Mouse (Mus musculus): ENCODE results near the gene Hoxb2. TPM values are rescaled to one million over a fixed set of nuclear protein-coding genes. Genes with fewer than 3 reads are reported as not detected.

Gene Hoxb2
- polyA plus RNA-seq, 1 experiment = not detected

DNA sequence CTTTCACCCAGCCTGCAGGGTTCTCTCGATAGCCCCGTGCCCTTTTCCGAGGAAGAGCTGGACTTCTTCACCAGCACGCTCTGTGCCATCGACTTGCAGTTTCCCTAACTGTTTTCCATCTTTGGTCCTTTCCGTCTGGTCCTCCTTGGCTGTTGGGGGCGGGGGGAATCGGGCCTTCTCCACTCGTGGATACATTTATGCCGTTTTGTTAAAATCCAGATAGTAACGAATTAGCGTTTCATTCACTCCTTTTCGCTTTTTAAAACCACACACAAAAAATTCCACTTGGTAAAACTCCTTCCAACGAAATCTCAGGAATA lies 3.2 kb downstream of the Hoxb2 start:
- TF ChIP-seq CEBPB (IDR thresholded peaks at IDR 0.05; ENCODE audit: low read depth) = no peak
- no peaks in the 10 kb centered on the region for H3K36me3 ChIP-seq (ENCODE audit: control insufficient read depth, insufficient read depth)

DNA sequence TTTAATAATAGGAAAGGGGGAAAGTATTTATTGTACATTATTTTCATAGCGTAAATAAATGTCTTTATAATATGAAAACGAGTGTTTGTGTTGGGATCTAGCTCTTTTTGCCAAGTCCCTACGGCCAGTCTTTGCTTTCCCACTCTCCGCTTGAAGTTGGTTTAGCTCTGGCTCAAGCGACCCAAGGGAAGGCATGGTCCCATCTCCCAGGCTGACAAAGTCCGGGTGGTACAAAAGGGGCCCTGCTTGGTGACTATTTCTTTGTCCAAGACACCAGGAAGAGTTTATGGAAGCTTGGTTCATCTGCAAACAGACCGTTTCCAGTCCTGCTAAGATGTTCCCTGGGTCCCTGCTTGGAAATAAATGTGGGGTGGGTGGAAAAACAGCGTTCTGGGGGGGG lies 3.6 kb downstream of the Hoxb2 start:
- Histone ChIP-seq H3ac (ENCODE audit: control insufficient read depth, insufficient read length, low read depth) (no peak overlapping the region), H3K4me3 (ENCODE audit: insufficient read depth, poor library complexity, severe bottlenecking) (no peak overlapping the region), H3K79me2 (ENCODE audit: control insufficient read depth, insufficient read depth) (no peaks in the 10 kb centered on the region), H3K79me3 (ENCODE audit: low read depth) (no peaks in the 10 kb centered on the region), H3K27me3 (ENCODE audit: control insufficient read depth, insufficient read depth, insufficient read length) (peaks cover 56% of the 10 kb centered on the region), H3K36me3 (ENCODE audit: control insufficient read depth, insufficient read depth) (no peaks in the 10 kb centered on the region)
- no peak for TF ChIP-seq MAX (IDR thresholded peaks at IDR 0.05)
- TF ChIP-seq CTCF (IDR thresholded peaks at IDR 0.05; ENCODE audit: control insufficient read depth, insufficient read depth, insufficient read length) = no peak
- TF ChIP-seq CEBPB (IDR thresholded peaks at IDR 0.05; ENCODE audit: low read depth) = no peak
- TF ChIP-seq MYOD1 (IDR thresholded peaks at IDR 0.05; ENCODE audit: control insufficient read depth, insufficient read length, low read depth) = no peak
- no peak for TF ChIP-seq MYOG (IDR thresholded peaks at IDR 0.05; ENCODE audit: control insufficient read depth, extremely low read depth, insufficient read length)
- TF ChIP-seq USF1 (IDR thresholded peaks at IDR 0.05; ENCODE audit: low read depth) = no peak
- TF ChIP-seq FOSL1 (IDR thresholded peaks at IDR 0.05; ENCODE audit: insufficient read depth, low read length, poor library complexity, severe bottlenecking) = no peak

More for the DNA sequence above, 3.2 kb downstream of the Hoxb2 start:
- Histone ChIP-seq H3K79me2 (ENCODE audit: control insufficient read depth, insufficient read depth) (no peaks in the 10 kb centered on the region), H3K79me3 (ENCODE audit: low read depth) (no peaks in the 10 kb centered on the region), H3ac (ENCODE audit: control insufficient read depth, insufficient read length, low read depth) (no peak overlapping the region), H3K4me3 (ENCODE audit: insufficient read depth, poor library complexity, severe bottlenecking) (no peak overlapping the region), H3K27me3 (ENCODE audit: control insufficient read depth, insufficient read depth, insufficient read length) (peaks cover 57% of the 10 kb centered on the region)

DNA sequence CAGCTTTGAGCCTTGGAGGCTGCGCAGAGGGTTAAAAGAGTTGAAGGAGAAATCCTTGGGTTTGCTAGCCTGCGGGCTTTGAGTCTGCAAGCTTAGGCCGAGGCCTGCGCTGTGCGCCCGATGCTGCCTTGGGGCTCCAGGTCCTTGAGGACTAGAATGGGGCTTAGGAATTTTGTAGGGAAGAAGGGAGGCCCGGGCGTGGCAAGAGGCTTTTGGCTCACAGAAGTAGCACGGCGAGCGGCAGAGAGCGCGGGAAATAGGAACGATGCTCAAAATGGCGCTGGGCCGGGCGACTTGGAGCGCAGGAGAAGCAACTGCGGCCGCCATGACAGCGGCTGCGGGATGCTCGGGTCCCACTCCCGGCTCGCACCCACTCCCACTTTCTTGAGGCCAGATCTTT lies 4.1 kb downstream of the Hoxb2 start:
- Histone ChIP-seq H3K79me2 (ENCODE audit: control insufficient read depth, insufficient read depth) (no peaks in the 10 kb centered on the region), H3K27me3 (ENCODE audit: control insufficient read depth, insufficient read depth, insufficient read length) (peaks cover 56% of the 10 kb centered on the region), H3ac (ENCODE audit: control insufficient read depth, insufficient read length, low read depth) (no peak overlapping the region), H3K79me3 (ENCODE audit: low read depth) (no peaks in the 10 kb centered on the region), H3K36me3 (ENCODE audit: control insufficient read depth, insufficient read depth) (no peaks in the 10 kb centered on the region), H3K4me3 (ENCODE audit: insufficient read depth, poor library complexity, severe bottlenecking) (no peak overlapping the region)
- TF ChIP-seq MYOD1 (IDR thresholded peaks at IDR 0.05; ENCODE audit: control insufficient read depth, insufficient read length, low read depth) = no peak
- no peak for TF ChIP-seq USF1 (IDR thresholded peaks at IDR 0.05; ENCODE audit: low read depth)
- no peak for TF ChIP-seq CTCF (IDR thresholded peaks at IDR 0.05; ENCODE audit: control insufficient read depth, insufficient read depth, insufficient read length)
- no peak for TF ChIP-seq MAX (IDR thresholded peaks at IDR 0.05)
- no peak for TF ChIP-seq CEBPB (IDR thresholded peaks at IDR 0.05; ENCODE audit: low read depth)
- TF ChIP-seq FOSL1 (IDR thresholded peaks at IDR 0.05; ENCODE audit: insufficient read depth, low read length, poor library complexity, severe bottlenecking) = no peak
- TF ChIP-seq MYOG (IDR thresholded peaks at IDR 0.05; ENCODE audit: control insufficient read depth, extremely low read depth, insufficient read length) = no peak

DNA sequence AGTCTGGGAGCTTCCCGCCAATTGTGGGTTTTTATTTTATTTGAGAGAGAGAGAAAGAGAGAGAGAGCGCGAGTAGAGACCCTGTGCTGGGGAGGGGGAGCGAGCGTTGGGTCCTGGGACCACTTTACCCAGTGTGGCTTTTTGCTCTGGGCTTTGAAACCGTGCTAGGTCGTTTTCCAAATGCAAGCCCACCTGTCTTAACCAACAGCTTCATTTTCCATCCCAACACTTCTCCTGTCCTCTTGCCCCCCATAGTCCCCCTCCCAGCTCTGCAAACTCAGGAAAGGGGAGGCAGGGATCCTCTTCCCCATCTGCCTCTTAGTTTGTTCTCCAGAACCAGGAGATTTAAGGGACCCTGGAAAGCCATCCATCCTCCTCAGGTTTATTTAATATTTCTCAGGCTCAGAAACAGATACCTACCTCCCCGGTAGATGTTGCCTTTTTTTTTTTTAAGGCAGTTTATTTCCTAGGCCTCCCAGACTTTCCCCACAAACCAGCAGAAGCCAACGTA lies 4.5 kb downstream of the Hoxb2 start:
- H3K27me3 ChIP-seq (ENCODE audit: control insufficient read depth, insufficient read depth, insufficient read length) = peaks cover 53% of the 10 kb centered on the region

DNA sequence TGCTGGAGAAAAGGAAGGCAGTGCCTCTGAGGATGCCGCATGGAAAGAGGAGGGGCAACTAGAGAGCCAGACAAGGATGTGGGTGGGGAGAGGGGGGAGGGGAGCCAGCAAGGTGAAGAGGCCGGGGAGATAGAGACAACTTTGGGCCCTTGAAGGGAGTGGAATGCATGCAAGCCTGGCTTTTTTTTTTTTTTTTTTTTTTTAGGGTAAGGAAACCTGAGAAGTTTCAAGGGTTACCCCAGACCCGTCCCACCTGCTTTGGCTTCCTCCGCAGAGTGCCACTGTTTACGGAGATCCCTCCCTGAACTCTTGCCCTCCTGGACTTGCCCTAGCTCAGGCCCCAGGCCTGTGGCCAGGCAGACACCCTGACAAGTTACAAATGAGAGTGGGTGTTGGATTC lies 13.5 kb downstream of the Hoxb2 start:
- H3K4me3 ChIP-seq (ENCODE audit: insufficient read depth, poor library complexity, severe bottlenecking) = no peak overlapping the region
- H3K79me3 ChIP-seq (ENCODE audit: low read depth) = no peaks in the 10 kb centered on the region
- H3K27me3 ChIP-seq (ENCODE audit: control insufficient read depth, insufficient read depth, insufficient read length) = peaks cover 50% of the 10 kb centered on the region
- H3K79me2 ChIP-seq (ENCODE audit: control insufficient read depth, insufficient read depth) = no peaks in the 10 kb centered on the region
- no peaks in the 10 kb centered on the region for H3K36me3 ChIP-seq (ENCODE audit: control insufficient read depth, insufficient read depth)
- TF ChIP-seq USF1 (IDR thresholded peaks at IDR 0.05; ENCODE audit: low read depth) (no peak), MYOG (IDR thresholded peaks at IDR 0.05; ENCODE audit: control insufficient read depth, extremely low read depth, insufficient read length) (no peak), FOSL1 (IDR thresholded peaks at IDR 0.05; ENCODE audit: insufficient read depth, low read length, poor library complexity, severe bottlenecking) (no peak)
- no peak overlapping the region for H3ac ChIP-seq (ENCODE audit: control insufficient read depth, insufficient read length, low read depth)

More for the DNA sequence above, 4.5 kb downstream of the Hoxb2 start:
- TF ChIP-seq MYOG (IDR thresholded peaks at IDR 0.05; ENCODE audit: control insufficient read depth, extremely low read depth, insufficient read length) (no peak), CEBPB (IDR thresholded peaks at IDR 0.05; ENCODE audit: low read depth) (no peak), MAX (IDR thresholded peaks at IDR 0.05) (no peak), MYOD1 (IDR thresholded peaks at IDR 0.05; ENCODE audit: control insufficient read depth, insufficient read length, low read depth) (no peak), CTCF (IDR thresholded peaks at IDR 0.05; ENCODE audit: control insufficient read depth, insufficient read depth, insufficient read length) (no peak), USF1 (IDR thresholded peaks at IDR 0.05; ENCODE audit: low read depth) (no peak), FOSL1 (IDR thresholded peaks at IDR 0.05; ENCODE audit: insufficient read depth, low read length, poor library complexity, severe bottlenecking) (no peak)
- H3ac ChIP-seq (ENCODE audit: control insufficient read depth, insufficient read length, low read depth) = no peak overlapping the region
- no peaks in the 10 kb centered on the region for H3K36me3 ChIP-seq (ENCODE audit: control insufficient read depth, insufficient read depth)
- no peak overlapping the region for H3K4me3 ChIP-seq (ENCODE audit: insufficient read depth, poor library complexity, severe bottlenecking)
- no peaks in the 10 kb centered on the region for H3K79me2 ChIP-seq (ENCODE audit: control insufficient read depth, insufficient read depth)
- H3K79me3 ChIP-seq (ENCODE audit: low read depth) = no peaks in the 10 kb centered on the region

DNA sequence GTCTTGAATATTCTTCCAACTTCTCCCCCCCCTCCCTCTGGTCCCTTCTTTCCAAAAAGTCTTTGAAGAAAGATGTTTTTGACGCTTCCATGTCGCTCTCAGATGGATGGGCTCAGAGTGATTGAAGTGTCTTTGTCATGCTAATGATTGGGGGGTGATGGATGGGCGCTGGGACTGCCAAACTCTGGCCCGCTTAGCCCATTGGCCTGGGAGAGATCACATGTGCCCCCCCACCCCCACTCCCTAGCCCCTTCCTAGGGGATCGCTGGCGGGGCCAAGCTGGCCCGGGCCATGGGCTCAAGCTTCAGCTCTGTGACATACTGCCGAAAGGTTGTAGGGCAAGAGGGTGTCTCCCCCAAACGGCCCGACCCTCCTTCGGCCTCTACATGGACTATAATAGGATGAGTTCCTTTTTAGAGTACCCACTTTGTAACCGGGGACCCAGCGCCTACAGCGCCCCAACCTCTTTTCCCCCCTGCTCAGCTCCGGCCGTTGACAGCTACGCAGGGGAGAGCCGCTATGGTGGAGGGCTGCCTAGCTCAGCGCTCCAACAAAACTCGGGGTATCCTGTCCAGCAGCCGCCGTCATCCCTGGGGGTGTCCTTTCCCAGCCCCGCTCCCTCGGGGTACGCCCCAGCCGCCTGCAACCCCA lies 15.2 kb downstream of the Hoxb2 start, which contains the start of gene Hoxb1:
Gene Hoxb1, plus strand, starts transcription at position 312 of the 651 bp plus-strand sequence.
- no peaks in the 10 kb centered on the region for H3K79me2 ChIP-seq (ENCODE audit: control insufficient read depth, insufficient read depth)
- peaks cover 62% of the 10 kb centered on the region for H3K27me3 ChIP-seq (ENCODE audit: control insufficient read depth, insufficient read depth, insufficient read length)
- no peaks in the 10 kb centered on the region for H3K79me3 ChIP-seq (ENCODE audit: low read depth)
- H3ac ChIP-seq (ENCODE audit: control insufficient read depth, insufficient read length, low read depth) = no peak within 1 kb of the TSS
- no peak for TF ChIP-seq MYOG (IDR thresholded peaks at IDR 0.05; ENCODE audit: control insufficient read depth, extremely low read depth, insufficient read length)
- TF ChIP-seq MYOD1 (IDR thresholded peaks at IDR 0.05; ENCODE audit: control insufficient read depth, insufficient read length, low read depth) = no peak
- TF ChIP-seq CEBPB (IDR thresholded peaks at IDR 0.05; ENCODE audit: low read depth) = no peak
- TF ChIP-seq MAX (IDR thresholded peaks at IDR 0.05) = no peak
- no peak for TF ChIP-seq CTCF (IDR thresholded peaks at IDR 0.05; ENCODE audit: control insufficient read depth, insufficient read depth, insufficient read length)
- TF ChIP-seq USF1 (IDR thresholded peaks at IDR 0.05; ENCODE audit: low read depth) = no peak
- H3K36me3 ChIP-seq (ENCODE audit: control insufficient read depth, insufficient read depth) = no peaks in the 10 kb centered on the region
- H3K4me3 ChIP-seq (ENCODE audit: insufficient read depth, poor library complexity, severe bottlenecking) = no peak within 1 kb of the TSS

Data from C2C12 (cell line).